Mouse (Mus musculus) thymus, postnatal 25 days (tissue): Measurements from ENCODE around the gene Ppp4r3b.

Experiments used
- DNase-seq: peaks from one replicate; pipeline ENCODE4 v3.0.0; 2022

The Ppp4r3b gene

GRCm38 (mm10) chr11:29172563-29173124 is at the start of gene Ppp4r3b:
Ppp4r3b (plus strand) TSS chr11:29172890.
- peak; percentile 96 for DNase-seq

DNA sequence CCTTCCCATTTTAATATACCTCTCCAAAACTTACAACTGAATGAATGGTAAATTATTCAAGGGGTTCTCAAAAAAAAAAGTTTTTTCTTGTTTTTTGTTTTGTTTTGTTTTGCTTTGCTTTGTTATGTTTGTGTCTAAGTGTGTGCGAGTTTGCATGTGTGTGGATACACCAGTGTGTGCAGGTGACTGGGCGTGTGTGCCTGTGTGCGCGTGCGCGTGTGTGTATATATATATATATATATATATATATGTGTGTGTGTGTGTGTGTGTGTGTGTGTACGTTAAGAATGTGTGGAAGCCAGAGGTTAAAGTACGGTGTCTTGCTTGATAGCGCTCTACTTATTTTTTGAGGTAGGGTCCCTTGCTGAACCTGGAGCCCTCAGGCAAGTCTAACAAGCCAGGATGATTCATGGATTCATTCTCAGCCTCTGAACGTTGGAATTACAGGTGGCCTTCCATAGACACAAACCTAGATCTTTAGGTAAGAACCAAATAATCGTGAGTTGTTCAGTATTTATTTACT is 42.8 kb upstream of the Ppp4r3b start:
- peak; percentile 19 for DNase-seq

- peak; percentile 87 for DNase-seq
Measured at GRCm38 (mm10) chr11:29130385-29131355, 42.0 kb upstream of the Ppp4r3b start, which contains the start of gene Pnpt1. Pnpt1 (plus strand) TSS chr11:29130744.

- no peak for DNase-seq
Measured at GRCm38 (mm10) chr11:29140671-29141070, 32.0 kb upstream of the Ppp4r3b start.

DNA sequence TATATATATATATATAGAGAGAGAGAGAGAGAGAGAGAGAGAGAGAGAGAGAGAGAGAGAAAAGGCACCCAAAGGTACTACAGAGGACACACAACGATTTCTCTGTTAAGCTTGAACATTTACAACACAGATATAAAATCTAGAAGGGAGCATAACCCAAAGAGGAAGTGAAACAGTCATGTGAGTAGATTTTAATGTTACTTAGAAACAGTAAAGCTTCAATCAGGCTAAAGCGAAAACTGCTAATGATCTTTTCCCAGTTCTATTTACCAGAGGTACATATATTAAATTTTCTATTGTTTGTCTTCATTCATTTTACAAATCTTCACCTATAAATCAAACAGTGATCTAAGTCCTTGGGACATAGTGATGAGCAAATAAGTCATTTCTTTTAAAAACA is 23.8 kb upstream of the Ppp4r3b start:
- DNase-seq: no peak

DNA sequence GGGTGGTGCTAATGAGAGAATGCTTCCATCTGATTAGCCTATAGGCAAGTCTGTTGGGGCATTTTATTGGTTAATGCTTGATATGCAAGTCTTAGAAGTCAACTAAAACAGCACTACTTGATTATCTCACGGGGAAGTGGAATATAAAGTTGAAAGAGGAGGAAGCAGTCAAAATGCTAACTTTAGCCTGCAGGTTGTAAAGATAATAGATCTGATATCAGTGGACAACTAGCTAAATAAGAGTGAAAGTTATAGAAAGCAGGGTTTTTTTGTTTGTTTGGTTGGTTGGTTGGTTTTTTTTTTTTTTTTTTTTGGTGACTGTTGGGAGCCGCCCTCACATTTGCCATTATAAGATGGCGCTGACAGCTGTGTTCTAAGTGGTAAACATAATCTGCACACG is 9.1 kb upstream of the Ppp4r3b start:
- DNase-seq: no peak

DNA sequence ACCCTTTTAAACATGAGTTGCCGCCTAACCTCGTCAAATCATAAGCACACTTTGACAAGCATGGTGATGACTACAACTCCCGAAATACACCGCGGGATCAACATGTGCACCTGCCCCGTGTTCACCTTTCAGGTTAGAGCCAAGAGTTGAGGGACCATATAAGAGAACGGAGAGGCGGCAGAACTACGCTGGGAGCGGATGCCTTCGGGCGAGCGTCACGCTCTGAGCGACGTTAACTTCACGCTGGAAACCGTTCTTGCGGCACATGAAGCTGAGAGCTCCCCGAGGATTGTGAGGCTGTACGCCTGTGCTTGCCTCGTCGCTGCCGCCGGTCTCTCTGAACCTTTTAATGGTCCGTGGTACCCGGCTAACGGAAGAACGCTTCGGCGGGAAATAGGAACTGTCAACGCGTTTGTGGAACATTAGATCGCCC is 715 bp upstream of the Ppp4r3b start:
- peak; percentile 50 for DNase-seq

DNA sequence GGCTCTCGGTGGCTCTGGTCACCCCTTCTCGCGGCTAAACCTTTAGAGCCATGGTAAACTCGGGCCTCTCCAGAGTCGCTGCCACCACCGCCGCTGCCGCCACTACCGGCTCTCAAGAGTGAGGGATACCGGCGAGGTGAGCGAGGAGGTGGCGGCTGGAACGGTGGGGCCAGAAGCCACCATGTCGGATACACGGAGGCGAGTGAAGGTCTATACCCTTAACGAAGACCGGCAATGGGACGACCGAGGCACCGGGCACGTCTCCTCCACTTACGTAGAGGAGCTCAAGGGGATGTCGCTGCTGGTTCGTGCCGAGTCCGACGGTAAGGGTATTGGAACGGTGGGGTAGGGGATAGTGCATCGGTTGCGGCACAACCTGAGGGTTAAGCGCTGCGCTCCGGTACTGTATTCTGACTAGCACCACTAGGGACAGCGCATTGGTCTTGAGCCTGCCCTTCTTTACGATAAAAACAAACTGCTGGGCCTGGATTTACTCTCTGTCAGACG is 488 bp downstream of the Ppp4r3b start:
- peak; percentile 62 for DNase-seq

- DNase-seq: no peak
Measured at GRCm38 (mm10) chr11:29173706-29174436, 1.2 kb downstream of the Ppp4r3b start.

GRCm38 (mm10) chr11:29179319-29179718 is 6.6 kb downstream of the Ppp4r3b start:
- DNase-seq: no peak

- no peak for DNase-seq
Measured at GRCm38 (mm10) chr11:29180657-29181056, 8.0 kb downstream of the Ppp4r3b start.

- DNase-seq: no peak
Measured at GRCm38 (mm10) chr11:29181751-29182150, 9.1 kb downstream of the Ppp4r3b start.

GRCm38 (mm10) chr11:29188981-29189380 is 16.3 kb downstream of the Ppp4r3b start:
- no peak for DNase-seq

DNA sequence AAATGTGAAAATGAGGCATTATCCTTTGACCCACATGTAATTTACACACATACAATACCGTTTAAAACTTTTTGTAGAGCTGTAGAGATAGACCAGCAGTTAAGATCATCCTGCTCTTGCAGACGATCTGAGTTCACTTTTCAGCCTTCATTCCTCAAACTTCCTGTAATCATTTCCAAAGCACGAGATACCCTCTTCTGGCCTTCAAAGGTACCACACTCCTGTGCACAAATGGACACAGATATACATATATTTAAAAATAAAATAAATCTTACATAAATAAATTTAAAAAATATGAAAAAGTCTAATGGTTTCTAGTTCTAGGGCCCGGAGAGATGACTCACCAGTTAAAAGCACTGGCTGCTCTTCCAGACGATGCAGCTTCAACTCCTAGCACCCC is 31.0 kb downstream of the Ppp4r3b start:
- no peak for DNase-seq

DNA sequence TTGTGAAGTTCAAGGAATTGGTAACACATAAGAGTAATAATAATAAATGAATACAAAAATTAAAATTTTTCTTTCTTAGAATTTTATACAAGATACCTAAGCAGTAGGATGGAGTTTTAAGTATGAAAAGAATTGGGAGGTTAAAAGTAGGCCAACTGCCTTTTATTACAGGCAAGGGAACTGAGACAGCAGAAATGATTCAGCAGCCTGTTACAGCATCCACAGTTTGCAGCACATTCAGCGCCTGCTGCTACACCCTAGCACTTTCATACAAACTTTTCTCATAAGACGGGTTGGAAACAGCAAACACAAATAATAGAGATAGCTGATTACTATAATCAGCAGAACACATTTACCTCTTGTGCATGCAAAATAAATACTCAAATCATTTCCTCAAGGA is 37.1 kb downstream of the Ppp4r3b start:
- DNase-seq: no peak

- no peak for DNase-seq
Measured at GRCm38 (mm10) chr11:29216196-29216595, 43.5 kb downstream of the Ppp4r3b start.

DNA sequence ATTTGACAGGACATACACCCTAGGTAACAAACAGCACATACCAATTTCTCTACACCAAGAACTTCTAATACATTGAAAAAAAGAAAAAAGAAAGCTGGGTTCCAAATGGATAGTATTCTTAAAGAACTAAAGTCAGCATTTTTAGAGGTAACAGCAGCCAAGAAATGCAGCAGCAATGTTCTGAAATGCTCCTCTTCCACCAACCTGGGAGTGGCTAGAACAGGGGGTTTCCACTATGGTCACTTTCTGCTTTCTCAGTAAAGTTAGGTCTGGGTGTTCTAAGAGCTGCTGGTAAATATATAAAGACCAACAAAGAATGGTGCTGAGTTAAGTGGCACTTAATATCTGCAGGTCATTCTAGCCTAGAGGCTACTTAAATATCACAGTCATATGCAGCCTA is 46.4 kb downstream of the Ppp4r3b start:
- DNase-seq: no peak

DNA sequence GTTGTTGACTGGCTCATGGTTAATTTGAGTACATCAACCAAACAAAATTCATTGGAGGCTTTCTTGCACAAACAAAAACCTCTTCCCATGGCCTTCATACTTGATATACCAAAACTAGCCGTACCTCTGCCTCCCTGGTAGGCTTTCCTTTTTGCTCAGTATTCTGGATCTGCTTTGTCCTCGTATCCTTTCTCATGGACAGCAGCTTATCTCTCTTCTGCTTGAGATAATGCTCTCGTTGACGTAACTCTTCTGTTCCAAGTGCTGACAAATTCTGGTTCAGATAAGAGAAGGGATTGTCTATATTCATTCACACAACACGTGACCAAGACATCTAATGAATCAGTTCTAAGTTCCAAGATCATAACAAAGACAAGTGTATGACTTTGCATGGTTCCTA is 49.6 kb downstream of the Ppp4r3b start:
- no peak for DNase-seq

DNA sequence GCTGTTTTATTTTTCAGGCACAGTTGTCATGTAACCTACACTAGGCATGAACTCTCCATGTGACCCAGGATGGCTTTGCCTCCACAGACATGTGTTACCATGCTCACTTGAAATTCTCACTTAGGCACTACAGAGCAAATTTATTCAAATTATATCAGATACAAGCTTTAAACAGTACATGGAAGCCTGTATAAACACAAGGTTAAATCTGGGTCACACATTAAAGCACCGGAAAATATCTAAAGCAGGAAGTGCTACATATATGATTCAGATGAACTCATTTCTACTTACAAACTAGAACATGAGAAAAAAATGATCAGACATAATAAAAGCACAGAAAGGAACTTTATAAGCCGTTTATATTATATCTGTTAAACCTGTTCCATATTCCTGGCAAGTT is 52.1 kb downstream of the Ppp4r3b start:
- no peak for DNase-seq

DNA sequence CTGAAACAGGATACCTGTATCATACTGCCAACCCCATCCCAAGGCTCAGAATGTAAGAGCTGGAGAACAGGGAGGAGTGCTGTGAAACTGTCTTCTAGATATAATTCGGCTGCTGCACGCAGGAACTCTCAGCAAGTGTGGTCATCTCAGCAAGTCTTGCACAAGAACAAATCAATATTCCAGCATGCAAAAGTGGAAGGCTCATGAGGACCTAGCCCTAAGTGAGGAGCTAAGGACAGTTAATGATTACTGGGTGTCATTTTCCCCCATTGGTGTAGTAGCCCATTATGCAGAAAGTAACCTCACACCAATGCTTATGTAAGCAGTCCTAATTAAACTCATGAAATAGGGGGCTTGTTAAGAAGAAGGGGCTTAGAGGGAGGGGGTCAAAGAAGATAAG is 56.3 kb downstream of the Ppp4r3b start:
- no peak for DNase-seq

- no peak for DNase-seq
Measured at GRCm38 (mm10) chr11:29233569-29233968, 60.9 kb downstream of the Ppp4r3b start.

- no peak for DNase-seq
Measured at GRCm38 (mm10) chr11:29237364-29237763, 64.7 kb downstream of the Ppp4r3b start.

GRCm38 (mm10) chr11:29238047-29238446 is 65.4 kb downstream of the Ppp4r3b start:
- DNase-seq: no peak
